Mouse (Mus musculus) lung, postnatal 0 days (tissue): ENCODE results near the gene Phxr2. TPM values are rescaled to one million over a fixed set of nuclear protein-coding genes. Genes with fewer than 3 reads are reported as not detected.

Experiments
- ATAC-seq: fragments of 200-750 bp; cut with Nextera tagmentation; 2 replicates; pipeline ENCODE4 v1.8.0; 2017; ENCODE audit warnings: moderate library complexity
- DNase-seq: peaks from one replicate; pipeline ENCODE4 v3.0.0-alpha.2; 2016; ENCODE audit warnings: low spot score
- H3K27ac ChIP-seq: fragments of 300-500 bp; sonication (generic); 2 replicates; pipeline ENCODE4 v1.5.1; 2014; ENCODE audit warnings: antibody characterized with exemption, mild to moderate bottlenecking, low read length, mixed read lengths
- H3K27me3 ChIP-seq: fragments of 300-500 bp; sonication (generic); replicated peaks from 2 replicates; pipeline ENCODE4 v1.6.1; 2014; ENCODE audit warnings: low read length, mixed read lengths; ENCODE audit not compliant: insufficient read depth
- H3K36me3 ChIP-seq: fragments of 300-500 bp; sonication (generic); 2 replicates; pipeline ENCODE4 v1.6.1; 2014; ENCODE audit warnings: low read length, mixed read lengths; ENCODE audit not compliant: insufficient read depth
- H3K4me1 ChIP-seq: fragments of 300-500 bp; sonication (generic); 2 replicates; pipeline ENCODE4 v1.6.1; 2014; ENCODE audit warnings: antibody characterized with exemption, low read depth, low read length, mixed read lengths; ENCODE audit not compliant: insufficient read depth
- H3K4me2 ChIP-seq: fragments of 300-500 bp; sonication (generic); replicated peaks from 2 replicates; pipeline ENCODE4 v1.6.1; 2014; ENCODE audit warnings: low read depth, mild to moderate bottlenecking, low read length, moderate library complexity, mixed read lengths
- H3K4me3 ChIP-seq: fragments of 300-500 bp; sonication (generic); 2 replicates; pipeline ENCODE4 v1.5.1; 2014; ENCODE audit warnings: low read depth, low read length
- H3K9ac ChIP-seq: fragments of 300-500 bp; sonication (generic); replicated peaks from 2 replicates; pipeline ENCODE4 v1.6.1; 2014; ENCODE audit warnings: low read depth, mild to moderate bottlenecking
- H3K9me3 ChIP-seq: fragments of 300-500 bp; sonication (generic); 2 replicates; pipeline ENCODE4 v1.6.1; 2016; ENCODE audit warnings: low read length, mixed read lengths
- CTCF ChIP-seq: IDR thresholded peaks from 2 replicates; pipeline ENCODE4 v1.5.1; 2016; ENCODE audit warnings: antibody characterized with exemption, mild to moderate bottlenecking
- EP300 ChIP-seq: IDR thresholded peaks from 2 replicates; pipeline ENCODE4 v1.6.1; 2016; ENCODE audit warnings: antibody characterized with exemption, mild to moderate bottlenecking, control low read depth
- WGBS: fragments of 180-500 bp; shearing (Covaris S2); extraction: QIAGEN DNeasy Blood & Tissue Kit; methylation state at CpG from one replicate; pipeline ENCODE4 v1.1.7; 2014; 5-methylcytosine and 5-hydroxymethylcytosine counted together
- polyA plus RNA-seq: library from polyadenylated mRNA; unstranded; fragments of >200 nt; fragmentation: Nextera tagmentation; extraction: Ambion mirVana; gene quantifications from 2 replicates; pipeline ENCODE4 v1.2.1, GENCODE M21; 2015

Gene Phxr2
- not detected in 2 replicates for polyA plus RNA-seq

GRCm38 (mm10) chr10:99126225-99126624 is at the start of gene Phxr2:
TSS of gene Phxr2 (minus strand) at chr10:99126325.
- H3K4me3 ChIP-seq, result no peak within 1 kb of the TSS
- no peak within 1 kb of the TSS for H3K27ac ChIP-seq
- no peaks in the 10 kb centered on the region for H3K27me3 ChIP-seq
- WGBS, result 77% methylated on average over 4 of the region's 4 CpGs
- H3K4me2 ChIP-seq, result no peak within 1 kb of the TSS
- H3K36me3 ChIP-seq, result no peaks in the 10 kb centered on the region; the same call in 1 of the 2 replicates
- no peak for ATAC-seq
- TF ChIP-seq EP300, result no peak
- TF ChIP-seq CTCF, result no peak
- DNase-seq, result no peak
- no peak within 1 kb of the TSS for H3K9ac ChIP-seq
- no peaks in the 10 kb centered on the region for H3K4me1 ChIP-seq
- no peaks in the 10 kb centered on the region for H3K9me3 ChIP-seq

- Histone ChIP-seq H3K4me3 (no peak overlapping the region), H3K27me3 (no peaks in the 10 kb centered on the region), H3K36me3 (no peaks in the 10 kb centered on the region), H3K4me2 (no peak overlapping the region), H3K9me3 (no peaks in the 10 kb centered on the region), H3K9ac (no peak overlapping the region), H3K4me1 (peaks cover 9% of the 10 kb centered on the region; the same call in 1 of the 2 replicates), H3K27ac (peak overlapping the region; percentile 52)
- DNase-seq (peak; percentile 60), ATAC-seq (no peak)
- 20% methylated on average over 7 of the region's 7 CpGs for WGBS
- TF ChIP-seq CTCF (no peak), EP300 (peak; percentile 52; the same call in 1 of the 2 replicates)
Measured at GRCm38 (mm10) chr10:99172906-99173507, 46.9 kb upstream of the Phxr2 start.

DNA sequence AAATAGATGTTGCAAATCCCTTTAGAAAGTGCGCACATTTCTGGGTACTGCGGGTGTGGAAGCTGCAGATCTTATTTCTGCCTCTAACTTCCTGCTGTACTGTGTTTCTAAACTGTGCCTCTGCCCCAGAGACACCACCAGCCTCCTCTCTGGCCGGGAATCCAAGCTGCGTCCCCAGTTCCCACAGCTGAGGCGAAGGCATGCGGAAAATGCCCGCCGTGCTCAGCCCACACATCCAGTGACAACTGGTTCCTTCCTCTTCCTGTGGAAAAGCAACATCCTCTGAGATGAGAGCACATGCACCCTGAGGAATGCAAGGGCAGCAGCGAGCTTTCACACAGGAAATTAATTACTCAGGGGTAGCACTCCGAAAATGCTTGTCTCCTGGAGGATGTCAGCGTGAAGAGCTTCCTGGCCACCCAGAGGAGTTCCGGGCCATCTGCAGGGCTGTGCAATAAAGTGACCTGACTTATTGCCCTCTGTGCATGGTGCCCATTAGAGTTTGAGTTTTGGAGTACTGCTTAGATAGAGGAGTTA is 45.9 kb upstream of the Phxr2 start:
- H3K27me3 ChIP-seq, result no peaks in the 10 kb centered on the region
- 0 out of 2 replicates have a peak overlapping the region, but pooled peaks have one; percentile 2 for H3K4me2 ChIP-seq
- ATAC-seq (peak; percentile 69), DNase-seq (peak; percentile 76)
- no peaks in the 10 kb centered on the region for H3K9me3 ChIP-seq
- H3K4me1 ChIP-seq, result peaks cover 9% of the 10 kb centered on the region; the same call in 1 of the 2 replicates
- no peak; the same call in 1 of the 2 replicates for TF ChIP-seq EP300
- TF ChIP-seq CTCF, result 0 out of 2 replicates have a peak, but pooled peaks have one; percentile 4
- WGBS, result 6% methylated on average over 12 of the region's 12 CpGs
- H3K4me3 ChIP-seq, result no peak overlapping the region
- H3K36me3 ChIP-seq, result no peaks in the 10 kb centered on the region
- peak overlapping the region; percentile 52 for H3K27ac ChIP-seq
- no peak overlapping the region for H3K9ac ChIP-seq

GRCm38 (mm10) chr10:99169765-99170129 is 43.6 kb upstream of the Phxr2 start:
- ATAC-seq (peak; percentile 85), DNase-seq (peak; percentile 96)
- TF ChIP-seq EP300 (peak; percentile 96), CTCF (no peak)
- no peaks in the 10 kb centered on the region for H3K27me3 ChIP-seq
- peaks cover 15% of the 10 kb centered on the region; the same call in 1 of the 2 replicates for H3K4me1 ChIP-seq
- no peaks in the 10 kb centered on the region for H3K36me3 ChIP-seq
- WGBS, result 30% methylated on average over 5 of the region's 5 CpGs
- H3K27ac ChIP-seq, result peak overlapping the region; percentile 72
- H3K4me2 ChIP-seq, result no peak overlapping the region
- H3K9me3 ChIP-seq, result no peaks in the 10 kb centered on the region
- H3K4me3 ChIP-seq, result no peak overlapping the region
- no peak overlapping the region for H3K9ac ChIP-seq

DNA sequence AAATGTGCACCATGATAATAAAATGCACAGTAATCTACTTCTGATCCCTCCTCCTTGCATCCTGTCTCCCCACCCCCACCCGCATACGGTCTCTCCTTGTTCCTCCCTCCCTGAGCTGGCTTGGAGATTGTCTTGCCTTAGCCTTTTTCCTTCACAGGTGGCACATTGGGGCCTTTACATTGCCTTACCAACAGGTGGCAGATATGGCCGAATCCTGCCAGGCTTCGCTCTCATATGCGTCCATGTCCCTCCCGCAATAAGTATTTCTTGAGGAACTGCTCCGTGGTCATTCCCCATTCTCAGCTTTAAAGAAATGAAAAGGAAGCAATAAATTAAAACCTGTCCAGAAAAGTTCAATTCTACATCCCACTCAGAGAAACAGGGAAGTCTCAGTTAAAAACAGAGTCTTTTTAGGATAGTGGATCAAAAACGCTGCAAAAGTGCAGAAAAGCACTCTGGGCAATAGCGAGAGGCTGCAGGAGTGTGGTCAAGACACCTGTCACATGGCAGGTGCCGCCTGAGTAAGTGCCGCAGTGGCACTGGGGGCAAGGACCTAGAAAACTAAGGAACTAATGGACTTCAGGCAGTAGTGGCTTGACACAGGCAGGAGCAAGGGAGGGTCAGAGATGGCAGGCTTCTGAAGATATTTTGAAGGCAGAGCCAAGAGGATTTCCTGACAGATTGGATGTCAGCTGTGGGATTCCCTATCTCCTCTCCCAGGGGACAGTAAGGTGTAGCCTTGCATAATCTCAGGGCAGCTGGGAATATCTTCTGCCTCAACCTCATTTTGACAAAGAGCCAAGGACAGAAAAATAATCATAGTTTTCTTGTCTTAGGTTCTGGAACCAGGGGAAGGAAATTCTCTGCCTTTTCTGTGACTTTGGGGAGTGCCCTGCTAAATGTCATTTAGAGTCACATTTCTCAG is 43.0 kb upstream of the Phxr2 start:
- Histone ChIP-seq H3K9me3 (no peaks in the 10 kb centered on the region), H3K4me2 (no peak overlapping the region), H3K4me1 (peaks cover 15% of the 10 kb centered on the region; the same call in 1 of the 2 replicates), H3K27me3 (no peaks in the 10 kb centered on the region), H3K36me3 (no peaks in the 10 kb centered on the region), H3K4me3 (no peak overlapping the region), H3K9ac (no peak overlapping the region), H3K27ac (peak overlapping the region; percentile 27)
- DNase-seq, result peak; percentile 45
- TF ChIP-seq EP300 (no peak), CTCF (peak; percentile 71)
- peak; percentile 4 for ATAC-seq
- WGBS, result 58% methylated on average over 11 of the region's 11 CpGs

- Histone ChIP-seq H3K9me3 (no peaks in the 10 kb centered on the region), H3K27me3 (no peaks in the 10 kb centered on the region), H3K4me3 (no peak overlapping the region), H3K4me1 (peaks cover 15% of the 10 kb centered on the region; the same call in 1 of the 2 replicates), H3K27ac (no peak overlapping the region), H3K9ac (no peak overlapping the region), H3K4me2 (no peak overlapping the region), H3K36me3 (no peaks in the 10 kb centered on the region)
- DNase-seq (peak; percentile 43), ATAC-seq (no peak)
- 53% methylated on average over 6 of the region's 6 CpGs for WGBS
- TF ChIP-seq CTCF (peak; percentile 58), EP300 (no peak)
Measured at GRCm38 (mm10) chr10:99168404-99168803, 42.3 kb upstream of the Phxr2 start.
